Comparison of ENCODE assay signal across 14 mouse cellular contexts in the genomic region with DNA sequence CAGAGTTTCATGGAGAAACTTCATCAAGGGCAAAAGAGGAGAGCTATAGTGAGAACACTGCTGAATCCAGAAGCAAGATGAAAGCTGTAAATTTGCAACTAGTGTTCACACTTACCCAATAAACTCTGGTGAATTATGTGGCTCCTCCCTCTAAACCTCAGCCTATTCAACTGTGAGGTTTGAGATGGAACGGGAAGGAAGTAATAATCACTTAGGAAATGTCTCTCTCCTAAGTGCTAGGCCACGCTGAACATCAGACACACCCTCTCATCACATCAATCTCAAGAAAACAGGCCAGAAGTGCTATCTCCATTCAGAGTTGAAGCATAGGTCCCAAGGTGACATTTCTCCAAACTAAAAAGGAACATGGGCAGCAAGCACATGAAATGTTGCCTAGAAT.
"Had no signal": no experiment of that assay in that cellular context is flagged by ENCODE, and none has a peak within 500 bp of the region (broad histone marks: within the 10 kb centered on the region; RNA-seq: fewer than 3 reads in every experiment).

No protein-coding gene starts in this region.

- H3K9me3 ChIP-seq: limb, embryonic 10.5 days; liver, embryonic 13.5 days; lung, embryonic 15.5 days; megakaryocyte, embryonic 14.5 days; midbrain, embryonic 12.5 days had no signal

- H3K9ac ChIP-seq: liver, embryonic 13.5 days; liver, postnatal 0 days; lung, embryonic 15.5 days; midbrain, embryonic 12.5 days had no signal

- H3K27ac ChIP-seq: left cerebral cortex, adult 2 months; limb, embryonic 10.5 days; liver, embryonic 13.5 days; lung, embryonic 15.5 days; midbrain, embryonic 12.5 days had no signal

- DNase-seq: kidney, adult 11 months; kidney, adult 9 months; kidney, postnatal 10 days; liver, embryonic 13.5 days; liver, postnatal 0 days; right cerebral cortex, adult 18-20 months; right cerebral cortex, postnatal 25 days; thymus, adult 18-20 months; thymus, postnatal 14 days had no signal

- H3K4me3 ChIP-seq: left cerebral cortex, adult 2 months; limb, embryonic 10.5 days; liver, embryonic 13.5 days; lung, embryonic 15.5 days; megakaryocyte, embryonic 14.5 days; midbrain, embryonic 12.5 days had no signal

- H3K36me3 ChIP-seq: limb, embryonic 10.5 days; liver, embryonic 13.5 days; lung, embryonic 15.5 days; midbrain, embryonic 12.5 days had no signal

- ATAC-seq: liver, postnatal 0 days had no signal

- H3K4me2 ChIP-seq: liver, embryonic 13.5 days; lung, embryonic 15.5 days; midbrain, embryonic 12.5 days had no signal

- H3K27me3 ChIP-seq: liver, embryonic 13.5 days; lung, embryonic 15.5 days; megakaryocyte, embryonic 14.5 days; midbrain, embryonic 12.5 days had no signal
